Mouse (Mus musculus): Measurements from ENCODE around the gene Abhd6.

Abhd6 gene

GRCm38 (mm10) chr14:8002432-8003092 is at the start of gene Abhd6:
TSS of gene Abhd6 (plus strand) at chr14:8002902.
- no peaks in the 10 kb centered on the region; the same call in 1 of the 2 replicates for H3K36me3 ChIP-seq (ENCODE audit: insufficient read depth, low read length)
- H3K4me3 ChIP-seq (replicated peaks; ENCODE audit: low read length): peak within 1 kb of the TSS; percentile 80
- H3K27me3 ChIP-seq (ENCODE audit: insufficient read depth, low read length): peaks cover 58% of the 10 kb centered on the region
- no peak for TF ChIP-seq NANOG (IDR thresholded peaks at IDR 0.05; ENCODE audit: borderline replicate concordance, low read length)
- TF ChIP-seq POU5F1 (IDR thresholded peaks at IDR 0.05; ENCODE audit: borderline replicate concordance, low read length): no peak
- TF ChIP-seq CTCF (conservative IDR thresholded peaks at IDR 0.05; ENCODE audit: low read length): no peak
- H3K4me1 ChIP-seq (replicated peaks; ENCODE audit: low read depth, low read length): peaks cover 32% of the 10 kb centered on the region
- H3K9me3 ChIP-seq (ENCODE audit: low read length): peaks cover 35% of the 10 kb centered on the region

GRCm38 (mm10) chr14:7954071-7954471 is 48.6 kb upstream of the Abhd6 start:
- no peaks in the 10 kb centered on the region for H3K9me3 ChIP-seq (ENCODE audit: low read length)
- H3K36me3 ChIP-seq (ENCODE audit: insufficient read depth, low read length): peaks cover 29% of the 10 kb centered on the region
- TF ChIP-seq NANOG (IDR thresholded peaks at IDR 0.05; ENCODE audit: borderline replicate concordance, low read length): no peak
- TF ChIP-seq CTCF (conservative IDR thresholded peaks at IDR 0.05; ENCODE audit: low read length): no peak
- no peak for TF ChIP-seq POU5F1 (IDR thresholded peaks at IDR 0.05; ENCODE audit: borderline replicate concordance, low read length)

GRCm38 (mm10) chr14:7956427-7956826 is 46.3 kb upstream of the Abhd6 start:
- H3K4me3 ChIP-seq (replicated peaks; ENCODE audit: low read length): no peak overlapping the region
- peaks cover 15% of the 10 kb centered on the region for H3K36me3 ChIP-seq (ENCODE audit: insufficient read depth, low read length)
- no peak for TF ChIP-seq POU5F1 (IDR thresholded peaks at IDR 0.05; ENCODE audit: borderline replicate concordance, low read length)
- TF ChIP-seq CTCF (conservative IDR thresholded peaks at IDR 0.05; ENCODE audit: low read length): no peak
- no peak for TF ChIP-seq NANOG (IDR thresholded peaks at IDR 0.05; ENCODE audit: borderline replicate concordance, low read length)
- H3K4me1 ChIP-seq (replicated peaks; ENCODE audit: low read depth, low read length): peaks cover 94% of the 10 kb centered on the region
- no peaks in the 10 kb centered on the region for H3K9me3 ChIP-seq (ENCODE audit: low read length)
- no peaks in the 10 kb centered on the region for H3K27me3 ChIP-seq (ENCODE audit: insufficient read depth, low read length)

More at GRCm38 (mm10) chr14:7954071-7954471, 48.6 kb upstream of the Abhd6 start:
- Histone ChIP-seq H3K27me3 (ENCODE audit: insufficient read depth, low read length) (no peaks in the 10 kb centered on the region), H3K4me3 (replicated peaks; ENCODE audit: low read length) (0 out of 2 replicates have a peak overlapping the region, but pooled peaks have one; percentile 29), H3K4me1 (replicated peaks; ENCODE audit: low read depth, low read length) (peaks cover 89% of the 10 kb centered on the region)

- Histone ChIP-seq H3K9me3 (ENCODE audit: low read length) (no peaks in the 10 kb centered on the region), H3K36me3 (ENCODE audit: insufficient read depth, low read length) (peaks cover 17% of the 10 kb centered on the region), H3K4me1 (replicated peaks; ENCODE audit: low read depth, low read length) (peaks cover 94% of the 10 kb centered on the region), H3K4me3 (replicated peaks; ENCODE audit: low read length) (peak within 1 kb of the TSS; percentile 68), H3K27me3 (ENCODE audit: insufficient read depth, low read length) (no peaks in the 10 kb centered on the region)
- TF ChIP-seq NANOG (IDR thresholded peaks at IDR 0.05; ENCODE audit: borderline replicate concordance, low read length) (no peak), CTCF (conservative IDR thresholded peaks at IDR 0.05; ENCODE audit: low read length) (no peak), POU5F1 (IDR thresholded peaks at IDR 0.05; ENCODE audit: borderline replicate concordance, low read length) (no peak)
Measured at GRCm38 (mm10) chr14:7957049-7957448, 45.7 kb upstream of the Abhd6 start, which contains the start of gene Gm45521. TSS of gene Gm45521 (plus strand) at chr14:7957288.

GRCm38 (mm10) chr14:7960616-7961015 is 42.1 kb upstream of the Abhd6 start:
- Histone ChIP-seq H3K27me3 (ENCODE audit: insufficient read depth, low read length) (no peaks in the 10 kb centered on the region), H3K4me3 (replicated peaks; ENCODE audit: low read length) (0 out of 2 replicates have a peak overlapping the region, but pooled peaks have one; percentile 13), H3K4me1 (replicated peaks; ENCODE audit: low read depth, low read length) (peaks cover 86% of the 10 kb centered on the region), H3K36me3 (ENCODE audit: insufficient read depth, low read length) (peaks cover 36% of the 10 kb centered on the region), H3K9me3 (ENCODE audit: low read length) (no peaks in the 10 kb centered on the region)
- TF ChIP-seq NANOG (IDR thresholded peaks at IDR 0.05; ENCODE audit: borderline replicate concordance, low read length) (no peak), CTCF (conservative IDR thresholded peaks at IDR 0.05; ENCODE audit: low read length) (peak; percentile 46), POU5F1 (IDR thresholded peaks at IDR 0.05; ENCODE audit: borderline replicate concordance, low read length) (no peak)

GRCm38 (mm10) chr14:7961714-7962113 is 41.0 kb upstream of the Abhd6 start:
- no peaks in the 10 kb centered on the region for H3K27me3 ChIP-seq (ENCODE audit: insufficient read depth, low read length)
- H3K4me1 ChIP-seq (replicated peaks; ENCODE audit: low read depth, low read length): peaks cover 76% of the 10 kb centered on the region
- H3K36me3 ChIP-seq (ENCODE audit: insufficient read depth, low read length): peaks cover 36% of the 10 kb centered on the region
- H3K4me3 ChIP-seq (replicated peaks; ENCODE audit: low read length): no peak overlapping the region
- no peaks in the 10 kb centered on the region for H3K9me3 ChIP-seq (ENCODE audit: low read length)
- no peak for TF ChIP-seq CTCF (conservative IDR thresholded peaks at IDR 0.05; ENCODE audit: low read length)
- no peak for TF ChIP-seq NANOG (IDR thresholded peaks at IDR 0.05; ENCODE audit: borderline replicate concordance, low read length)
- no peak for TF ChIP-seq POU5F1 (IDR thresholded peaks at IDR 0.05; ENCODE audit: borderline replicate concordance, low read length)

GRCm38 (mm10) chr14:7962626-7963025 is 40.1 kb upstream of the Abhd6 start:
- Histone ChIP-seq H3K4me1 (replicated peaks; ENCODE audit: low read depth, low read length) (peaks cover 67% of the 10 kb centered on the region), H3K36me3 (ENCODE audit: insufficient read depth, low read length) (peaks cover 36% of the 10 kb centered on the region), H3K4me3 (replicated peaks; ENCODE audit: low read length) (no peak overlapping the region), H3K9me3 (ENCODE audit: low read length) (no peaks in the 10 kb centered on the region), H3K27me3 (ENCODE audit: insufficient read depth, low read length) (no peaks in the 10 kb centered on the region)
- TF ChIP-seq POU5F1 (IDR thresholded peaks at IDR 0.05; ENCODE audit: borderline replicate concordance, low read length): no peak
- TF ChIP-seq CTCF (conservative IDR thresholded peaks at IDR 0.05; ENCODE audit: low read length): no peak
- TF ChIP-seq NANOG (IDR thresholded peaks at IDR 0.05; ENCODE audit: borderline replicate concordance, low read length): no peak

- H3K4me3 ChIP-seq (replicated peaks; ENCODE audit: low read length): no peak overlapping the region; the same call in 1 of the 2 replicates
- no peaks in the 10 kb centered on the region for H3K9me3 ChIP-seq (ENCODE audit: low read length)
- H3K4me1 ChIP-seq (replicated peaks; ENCODE audit: low read depth, low read length): peaks cover 62% of the 10 kb centered on the region
- peaks cover 36% of the 10 kb centered on the region for H3K36me3 ChIP-seq (ENCODE audit: insufficient read depth, low read length)
- no peak for TF ChIP-seq CTCF (conservative IDR thresholded peaks at IDR 0.05; ENCODE audit: low read length)
- TF ChIP-seq NANOG (IDR thresholded peaks at IDR 0.05; ENCODE audit: borderline replicate concordance, low read length): no peak
- no peak for TF ChIP-seq POU5F1 (IDR thresholded peaks at IDR 0.05; ENCODE audit: borderline replicate concordance, low read length)
- H3K27me3 ChIP-seq (ENCODE audit: insufficient read depth, low read length): no peaks in the 10 kb centered on the region
Measured at GRCm38 (mm10) chr14:7963160-7963559, 39.5 kb upstream of the Abhd6 start.
